Mouse (Mus musculus) thymus, adult 2 months (tissue): Measurements from ENCODE around the gene Fank1. TPM values are rescaled to one million over a fixed set of nuclear protein-coding genes. Genes with fewer than 3 reads are reported as not detected.

Source experiments
- DNase-seq: peaks from one replicate; pipeline ENCODE4 v3.0.0; 2021
- H3K27ac ChIP-seq: fragments of 200-500 bp; 2 replicates; pipeline ENCODE4 v1.5.1; 2012; ENCODE audit warnings: low read length, control low read depth; ENCODE audit not compliant: control insufficient read depth, insufficient read depth
- H3K27me3 ChIP-seq: fragments of 200-500 bp; 2 replicates; pipeline ENCODE4 v1.6.1; 2012; ENCODE audit warnings: mild to moderate bottlenecking, low read length, moderate library complexity, mixed read lengths; ENCODE audit not compliant: control insufficient read depth, insufficient read depth
- H3K36me3 ChIP-seq: fragments of 200-500 bp; 2 replicates; pipeline ENCODE4 v1.6.1; 2012; ENCODE audit warnings: mild to moderate bottlenecking, low read length, moderate library complexity; ENCODE audit not compliant: control insufficient read depth, insufficient read depth
- H3K4me1 ChIP-seq: fragments of 200-500 bp; replicated peaks from 2 replicates; pipeline ENCODE4 v1.6.1; 2012; ENCODE audit warnings: low read length; ENCODE audit not compliant: control insufficient read depth, insufficient read depth
- H3K4me3 ChIP-seq: fragments of 200-500 bp; 2 replicates; pipeline ENCODE4 v1.5.1; 2012; ENCODE audit warnings: mild to moderate bottlenecking, low read length, control low read depth, moderate library complexity; ENCODE audit not compliant: control insufficient read depth, insufficient read depth
- CTCF ChIP-seq: fragments of 200-500 bp; IDR thresholded peaks from 2 replicates; pipeline ENCODE4 v1.5.1; 2012; ENCODE audit warnings: mild to moderate bottlenecking, control low read depth, low read length, moderate library complexity, borderline replicate concordance; ENCODE audit not compliant: control insufficient read depth, poor library complexity, insufficient read depth; ENCODE audit errors: extremely low read depth
- POLR2A ChIP-seq: fragments of 200-500 bp; IDR thresholded peaks from 2 replicates; pipeline ENCODE4 v1.6.1; 2012; ENCODE audit warnings: mild to moderate bottlenecking, low read length, control low read depth, moderate library complexity; ENCODE audit not compliant: control insufficient read depth, poor library complexity, insufficient read depth; ENCODE audit errors: extremely low read depth
- WGBS: fragments of 180-500 bp; shearing (Covaris S2); methylation state at CpG from one replicate; pipeline ENCODE4 v1.1.7; 2018; 5-methylcytosine and 5-hydroxymethylcytosine counted together
- polyA plus RNA-seq: library from polyadenylated mRNA; depleted of rRNA; stranded (reverse); fragments of >200 nt; gene quantifications from 2 replicates; pipeline ENCODE4 v1.2.3, GENCODE M21; 2012

Gene Fank1
- polyA plus RNA-seq, 1 experiment: 0.32 TPM

DNA sequence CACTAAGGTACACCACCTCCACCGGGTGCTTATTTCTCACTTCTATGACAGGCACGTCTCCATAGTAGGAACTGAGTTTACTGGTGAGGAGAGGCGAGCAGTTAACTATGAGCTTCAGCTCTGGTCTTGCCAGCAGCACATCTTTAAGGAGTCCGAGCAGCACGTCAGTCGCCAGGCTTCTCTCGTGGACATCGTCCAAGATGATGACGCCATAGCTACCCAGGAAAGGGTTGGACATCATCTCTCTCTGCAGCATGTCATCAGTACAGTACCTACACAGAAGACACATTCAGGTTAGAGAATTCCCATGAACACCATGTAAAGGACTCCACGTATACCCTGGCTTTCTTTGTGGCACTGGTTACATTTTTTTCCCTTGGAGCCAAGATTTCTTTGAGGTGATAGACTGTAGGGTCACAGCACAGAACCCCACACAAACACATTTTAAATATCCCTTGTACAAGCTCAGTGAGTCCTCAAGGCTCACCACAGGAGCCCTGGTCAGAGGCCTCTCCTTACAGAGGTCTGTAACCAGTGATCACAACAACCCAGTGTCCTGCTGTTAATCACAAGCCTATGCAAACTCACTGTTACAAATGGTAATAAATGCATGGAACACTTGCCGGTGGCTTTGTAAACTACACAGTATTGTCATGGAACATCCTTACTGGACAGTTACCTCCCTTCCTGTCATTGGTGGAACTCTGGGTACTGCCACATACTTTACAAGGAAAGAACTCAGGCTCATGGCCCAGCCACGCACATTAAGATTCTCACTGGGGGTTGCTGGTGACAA lies 33.9 kb upstream of the Fank1 start:
- peaks cover 2% of the 10 kb centered on the region for H3K36me3 ChIP-seq
- DNase-seq: no peak
- no peak for TF ChIP-seq POLR2A
- TF ChIP-seq CTCF: no peak
- H3K27me3 ChIP-seq: no peaks in the 10 kb centered on the region
- H3K4me3 ChIP-seq: no peak overlapping the region
- WGBS: 97% methylated on average over 12 of the region's 12 CpGs
- H3K4me1 ChIP-seq: no peaks in the 10 kb centered on the region
- no peak overlapping the region for H3K27ac ChIP-seq

DNA sequence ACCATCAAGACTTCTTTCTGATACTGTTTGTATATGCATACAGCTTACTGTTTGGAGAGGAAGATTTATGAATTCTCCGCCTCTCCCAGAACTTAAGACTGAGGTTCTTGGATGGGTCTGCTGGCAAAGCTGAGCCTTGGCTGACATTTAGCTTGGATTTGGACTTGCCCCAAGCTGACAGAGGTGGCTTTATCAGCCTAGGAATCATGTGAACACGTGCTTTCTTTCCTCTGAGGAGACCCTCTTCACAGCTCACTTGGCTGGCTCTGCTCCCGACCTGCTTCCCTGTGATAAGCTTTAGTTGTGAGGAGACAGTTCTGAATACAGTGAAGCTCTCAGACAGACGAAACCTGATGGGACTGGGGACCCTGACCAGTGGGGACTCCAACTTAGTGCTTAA lies 33.0 kb upstream of the Fank1 start:
- Histone ChIP-seq H3K27ac (no peak overlapping the region), H3K4me1 (no peaks in the 10 kb centered on the region), H3K4me3 (no peak overlapping the region), H3K27me3 (no peaks in the 10 kb centered on the region), H3K36me3 (peaks cover 10% of the 10 kb centered on the region)
- TF ChIP-seq CTCF (no peak), POLR2A (no peak)
- WGBS: 89% methylated on average over 4 of the region's 4 CpGs
- DNase-seq: no peak

- H3K27ac ChIP-seq: no peak overlapping the region
- DNase-seq: no peak
- H3K36me3 ChIP-seq: peaks cover 10% of the 10 kb centered on the region
- no peak overlapping the region for H3K4me3 ChIP-seq
- H3K27me3 ChIP-seq: no peaks in the 10 kb centered on the region
- WGBS: 81% methylated on average over 1 of the region's 1 CpGs
- H3K4me1 ChIP-seq: no peaks in the 10 kb centered on the region
- TF ChIP-seq CTCF (no peak), POLR2A (no peak)
Observed at GRCm38 (mm10) chr7:133744209-133744608, 32.5 kb upstream of the Fank1 start.

- no peaks in the 10 kb centered on the region for H3K27me3 ChIP-seq
- 69% methylated on average over 4 of the region's 4 CpGs for WGBS
- peaks cover 10% of the 10 kb centered on the region for H3K36me3 ChIP-seq
- no peak overlapping the region for H3K4me3 ChIP-seq
- H3K27ac ChIP-seq: no peak overlapping the region
- no peaks in the 10 kb centered on the region for H3K4me1 ChIP-seq
- TF ChIP-seq CTCF (no peak), POLR2A (no peak)
- no peak for DNase-seq
Observed at GRCm38 (mm10) chr7:133744701-133745100, 32.0 kb upstream of the Fank1 start.

DNA sequence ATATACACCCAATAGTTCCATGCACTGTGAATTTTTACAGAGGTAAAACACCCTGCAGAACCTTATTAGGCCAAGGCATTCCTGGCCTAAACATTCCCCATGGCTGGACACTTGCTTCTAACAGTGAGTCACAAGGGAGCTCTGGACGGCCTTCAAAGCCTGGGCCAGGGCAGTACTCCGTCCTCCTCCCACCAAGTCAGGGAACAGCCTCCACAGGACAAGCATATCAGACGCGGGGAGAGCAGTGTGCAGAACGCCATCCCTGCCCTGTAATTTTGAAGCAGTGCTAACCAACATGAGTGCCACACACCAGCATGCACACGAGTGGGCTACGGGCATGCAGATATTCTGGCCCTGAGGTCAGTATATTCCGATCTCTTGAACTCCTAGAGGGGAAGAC lies 29.3 kb upstream of the Fank1 start:
- H3K27ac ChIP-seq: no peak overlapping the region
- no peaks in the 10 kb centered on the region for H3K27me3 ChIP-seq
- no peak for DNase-seq
- peaks cover 10% of the 10 kb centered on the region for H3K36me3 ChIP-seq
- TF ChIP-seq CTCF: no peak
- no peak for TF ChIP-seq POLR2A
- 94% methylated on average over 8 of the region's 8 CpGs for WGBS
- no peaks in the 10 kb centered on the region for H3K4me1 ChIP-seq
- no peak overlapping the region for H3K4me3 ChIP-seq

DNA sequence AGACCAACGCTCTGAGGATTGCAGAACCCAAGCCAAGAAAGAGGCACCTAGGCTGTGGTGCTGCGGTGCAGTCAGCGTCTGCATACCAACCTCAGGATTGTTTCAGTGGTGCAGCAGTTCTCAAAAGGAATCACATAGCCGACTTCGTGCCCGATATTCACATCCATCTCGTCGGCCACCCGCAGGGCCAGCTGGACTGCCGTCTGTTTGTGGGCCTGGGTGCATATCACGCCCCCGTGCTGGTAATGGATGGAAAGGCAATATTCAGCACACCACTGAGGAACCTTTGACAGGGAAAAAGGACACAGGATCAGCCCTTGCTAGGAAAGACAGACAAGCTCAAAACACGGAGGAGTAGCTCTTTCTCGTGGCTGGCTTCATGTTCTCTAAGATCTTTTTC lies 27.9 kb upstream of the Fank1 start:
- WGBS: 96% methylated on average over 14 of the region's 14 CpGs
- H3K4me1 ChIP-seq: no peaks in the 10 kb centered on the region
- H3K4me3 ChIP-seq: no peak overlapping the region

GRCm38 (mm10) chr7:133750666-133751065 lies 26.0 kb upstream of the Fank1 start:
- Histone ChIP-seq H3K27ac (no peak overlapping the region), H3K4me1 (no peaks in the 10 kb centered on the region), H3K4me3 (no peak overlapping the region), H3K27me3 (no peaks in the 10 kb centered on the region), H3K36me3 (peaks cover 10% of the 10 kb centered on the region; the same call in 1 of the 2 replicates)
- DNase-seq: no peak
- 87% methylated on average over 5 of the region's 5 CpGs for WGBS
- TF ChIP-seq POLR2A (no peak), CTCF (no peak)

More for the DNA sequence above, 27.9 kb upstream of the Fank1 start:
- Histone ChIP-seq H3K36me3 (peaks cover 10% of the 10 kb centered on the region; the same call in 1 of the 2 replicates), H3K27me3 (no peaks in the 10 kb centered on the region), H3K27ac (no peak overlapping the region)
- TF ChIP-seq POLR2A (no peak), CTCF (no peak)
- DNase-seq: no peak
